Mouse (Mus musculus): Measurements from ENCODE around the gene Bbc3. TPM values are rescaled to one million over a fixed set of nuclear protein-coding genes. Genes with fewer than 3 reads are reported as not detected.
A peak's percentile ranks its signal among the peaks of the same experiment; 100 is the strongest.

Bbc3 gene
- total and polyA plus RNA-seq, 3 experiments: 23.2 to 61.7 (median 23.3) TPM

- TF ChIP-seq MEF2A (IDR thresholded peaks at IDR 0.05; ENCODE audit: borderline replicate concordance, low read depth, low read length) (peak; percentile 99), CHD1 (IDR thresholded peaks at IDR 0.05; ENCODE audit: low read depth, low read length) (no peak), MAX (IDR thresholded peaks at IDR 0.05; ENCODE audit: low read length) (peak; percentile 44; the same call in 1 of the 2 replicates), JUND (conservative IDR thresholded peaks at IDR 0.05; ENCODE audit: low read depth, low read length) (no peak), ZMIZ1 (IDR thresholded peaks at IDR 0.05; ENCODE audit: low read depth, low read length) (peak; percentile 97), IRF4 (IDR thresholded peaks at IDR 0.05; ENCODE audit: low read depth, low read length) (peak; percentile 72), PAX5 (IDR thresholded peaks at IDR 0.05; ENCODE audit: low read length) (no peak), USF1 (IDR thresholded peaks at IDR 0.05; ENCODE audit: low read depth, low read length) (no peak), SIN3A (IDR thresholded peaks at IDR 0.05; ENCODE audit: low read length) (peak; percentile 74), KAT2A (IDR thresholded peaks at IDR 0.05; ENCODE audit: insufficient replicate concordance, low read length) (no peak), GABPA (IDR thresholded peaks at IDR 0.05; ENCODE audit: insufficient replicate concordance, low read depth, low read length) (no peak), POLR2AphosphoS2 (IDR thresholded peaks at IDR 0.05; ENCODE audit: low read depth, low read length) (0 out of 2 replicates have a peak, but pooled peaks have one; percentile 66), MAFK (IDR thresholded peaks at IDR 0.05; ENCODE audit: insufficient replicate concordance, low read length) (peak; percentile 34; the same call in 1 of the 2 replicates), E2F4 (IDR thresholded peaks at IDR 0.05; ENCODE audit: insufficient replicate concordance, low read depth, low read length) (no peak), ELF1 (IDR thresholded peaks at IDR 0.05; ENCODE audit: low read depth, low read length) (no peak), ZKSCAN1 (IDR thresholded peaks at IDR 0.05; ENCODE audit: borderline replicate concordance, low read depth, low read length) (no peak), TBP (conservative IDR thresholded peaks at IDR 0.05; ENCODE audit: low read depth, low read length) (peak; percentile 86), HCFC1 (IDR thresholded peaks at IDR 0.05; ENCODE audit: low read depth, low read length) (no peak), BHLHE40 (IDR thresholded peaks at IDR 0.05; ENCODE audit: low read depth, low read length) (peak; percentile 32), UBTF (IDR thresholded peaks at IDR 0.05; ENCODE audit: low read depth, low read length) (no peak), SMC3 (IDR thresholded peaks at IDR 0.05; ENCODE audit: low read depth, low read length) (peak; percentile 56), CHD2 (IDR thresholded peaks at IDR 0.05; ENCODE audit: low read length) (0 out of 2 replicates have a peak, but pooled peaks have one; percentile 29), ZC3H11A (IDR thresholded peaks at IDR 0.05; ENCODE audit: low read depth, low read length) (no peak), NELFE (IDR thresholded peaks at IDR 0.05; ENCODE audit: low read depth, low read length) (peak; percentile 96), TCF12 (IDR thresholded peaks at IDR 0.05; ENCODE audit: low read depth, low read length) (peak; percentile 84)
These were observed 5.5 kb downstream of the Bbc3 start (continued) for GRCm38 (mm10) chr7:16313481-16314220.

Measured in CH12.LX (cell line).